Mouse (Mus musculus) bone marrow, adult 2 months (tissue): Measurements from ENCODE around the gene Ltbp4. TPM values are rescaled to one million over a fixed set of nuclear protein-coding genes. Genes with fewer than 3 reads are reported as not detected.

Experiments used
- H3K27ac ChIP-seq: fragments of 200-500 bp; 2 replicates; pipeline ENCODE4 v1.5.1; 2012; ENCODE audit warnings: low read depth, mild to moderate bottlenecking, control low read depth, inconsistent platforms, low read length; ENCODE audit not compliant: control insufficient read depth, poor library complexity, insufficient read depth
- H3K4me1 ChIP-seq: fragments of 200-500 bp; 2 replicates; pipeline ENCODE4 v1.6.1; 2011; ENCODE audit warnings: low read length; ENCODE audit not compliant: control insufficient read depth, insufficient read depth
- H3K4me3 ChIP-seq: fragments of 200-500 bp; replicated peaks from 2 replicates; pipeline ENCODE3; 2011; ENCODE audit warnings: mild to moderate bottlenecking, low read depth, low read length, control low read depth; ENCODE audit not compliant: control insufficient read depth
- CTCF ChIP-seq: fragments of 200-500 bp; IDR thresholded peaks from 2 replicates; pipeline ENCODE4 v1.5.1; 2011; ENCODE audit warnings: low read length, control low read depth; ENCODE audit not compliant: control insufficient read depth, insufficient read depth
- POLR2A ChIP-seq: fragments of 200-500 bp; IDR thresholded peaks from 2 replicates; pipeline ENCODE4 v1.6.1; 2011; ENCODE audit warnings: low read depth, mild to moderate bottlenecking, control low read depth, low read length, borderline replicate concordance; ENCODE audit not compliant: control insufficient read depth
- WGBS: fragments of 180-500 bp; shearing (Covaris S2); methylation state at CpG from one replicate; pipeline ENCODE4 v1.1.7; 2018; 5-methylcytosine and 5-hydroxymethylcytosine counted together
- polyA plus RNA-seq: library from polyadenylated mRNA; stranded (reverse); fragments of >200 nt; gene quantifications from 2 replicates; pipeline ENCODE4 v1.2.4, GENCODE M21; 2011; ENCODE audit warnings: low replicate concordance; ENCODE audit not compliant: missing spikeins, insufficient read depth, insufficient read length

The Ltbp4 gene
- polyA plus RNA-seq, 1 experiment, result 5.8 TPM

DNA sequence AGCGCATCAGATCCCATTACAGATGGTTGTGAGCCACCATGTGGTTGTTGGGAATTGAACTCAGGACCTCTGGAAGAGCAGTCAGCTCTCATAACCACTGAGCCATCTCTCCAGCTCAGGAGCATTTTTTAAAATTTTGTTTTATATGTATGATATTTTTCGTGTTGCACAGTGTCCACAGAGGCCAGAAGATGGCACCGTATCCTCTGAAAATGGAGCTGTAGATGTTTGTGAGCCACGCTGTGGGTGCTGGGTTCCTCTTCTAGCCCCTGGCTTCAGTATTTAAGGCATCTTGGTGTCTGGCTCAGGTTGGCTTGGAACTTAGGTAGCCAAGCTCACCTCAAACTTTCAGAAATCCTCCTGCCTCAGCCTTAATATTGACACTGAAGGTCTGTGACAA is 41.0 kb downstream of the Ltbp4 start:
- no peak for TF ChIP-seq CTCF
- TF ChIP-seq POLR2A, result no peak
- H3K27ac ChIP-seq, result no peak overlapping the region
- H3K4me3 ChIP-seq, result no peak overlapping the region
- no peaks in the 10 kb centered on the region for H3K4me1 ChIP-seq
- 81% methylated on average over 4 of the region's 4 CpGs for WGBS

- H3K4me3 ChIP-seq, result no peak overlapping the region
- WGBS, result 70% methylated on average over 4 of the region's 4 CpGs
- TF ChIP-seq POLR2A, result no peak
- no peak for TF ChIP-seq CTCF
- no peaks in the 10 kb centered on the region for H3K4me1 ChIP-seq
- no peak overlapping the region for H3K27ac ChIP-seq
These were observed 41.5 kb downstream of the Ltbp4 start for GRCm38 (mm10) chr7:27295956-27296355.

- Histone ChIP-seq H3K4me1 (no peaks in the 10 kb centered on the region), H3K27ac (no peak overlapping the region), H3K4me3 (no peak overlapping the region)
- TF ChIP-seq CTCF (no peak), POLR2A (no peak)
- WGBS, result 45% methylated on average over 12 of the region's 12 CpGs
These were observed 45.6 kb downstream of the Ltbp4 start for GRCm38 (mm10) chr7:27291795-27292466.

DNA sequence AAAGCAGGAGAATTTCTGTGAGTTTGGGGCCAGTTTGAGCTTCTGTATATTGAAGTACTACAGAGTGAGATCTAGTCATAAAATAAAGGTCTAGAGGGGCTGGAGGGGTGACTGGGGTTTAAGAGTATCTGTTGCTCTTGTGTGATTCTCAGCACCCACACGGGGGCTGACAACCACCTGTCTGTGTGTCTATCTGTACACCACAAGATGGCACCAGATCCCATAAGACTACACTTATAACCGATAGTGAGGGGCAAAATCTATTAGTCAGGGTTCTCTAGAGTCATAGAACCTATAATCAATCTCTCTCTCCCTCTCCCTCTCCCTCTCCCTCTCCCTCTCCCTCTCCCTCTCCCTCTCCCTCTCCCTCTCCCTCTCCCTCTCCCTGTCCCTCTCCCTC is 46.9 kb downstream of the Ltbp4 start:
- TF ChIP-seq POLR2A (no peak), CTCF (no peak)
- WGBS, result 77% methylated on average over 2 of the region's 2 CpGs
- Histone ChIP-seq H3K4me3 (no peak overlapping the region), H3K27ac (no peak overlapping the region), H3K4me1 (no peaks in the 10 kb centered on the region)

- 85% methylated on average over 7 of the region's 7 CpGs for WGBS
These were observed 48.8 kb downstream of the Ltbp4 start for GRCm38 (mm10) chr7:27288732-27289131.

GRCm38 (mm10) chr7:27285698-27286066 is 51.8 kb downstream of the Ltbp4 start:
- Histone ChIP-seq H3K4me3 (no peak overlapping the region), H3K27ac (no peak overlapping the region), H3K4me1 (no peaks in the 10 kb centered on the region)
- WGBS, result 7% methylated on average over 8 of the region's 8 CpGs
- TF ChIP-seq CTCF, result peak; percentile 53
- no peak for TF ChIP-seq POLR2A

More at GRCm38 (mm10) chr7:27288732-27289131, 48.8 kb downstream of the Ltbp4 start:
- Histone ChIP-seq H3K27ac (no peak overlapping the region), H3K4me3 (no peak overlapping the region), H3K4me1 (no peaks in the 10 kb centered on the region)
- TF ChIP-seq POLR2A (no peak), CTCF (no peak)

DNA sequence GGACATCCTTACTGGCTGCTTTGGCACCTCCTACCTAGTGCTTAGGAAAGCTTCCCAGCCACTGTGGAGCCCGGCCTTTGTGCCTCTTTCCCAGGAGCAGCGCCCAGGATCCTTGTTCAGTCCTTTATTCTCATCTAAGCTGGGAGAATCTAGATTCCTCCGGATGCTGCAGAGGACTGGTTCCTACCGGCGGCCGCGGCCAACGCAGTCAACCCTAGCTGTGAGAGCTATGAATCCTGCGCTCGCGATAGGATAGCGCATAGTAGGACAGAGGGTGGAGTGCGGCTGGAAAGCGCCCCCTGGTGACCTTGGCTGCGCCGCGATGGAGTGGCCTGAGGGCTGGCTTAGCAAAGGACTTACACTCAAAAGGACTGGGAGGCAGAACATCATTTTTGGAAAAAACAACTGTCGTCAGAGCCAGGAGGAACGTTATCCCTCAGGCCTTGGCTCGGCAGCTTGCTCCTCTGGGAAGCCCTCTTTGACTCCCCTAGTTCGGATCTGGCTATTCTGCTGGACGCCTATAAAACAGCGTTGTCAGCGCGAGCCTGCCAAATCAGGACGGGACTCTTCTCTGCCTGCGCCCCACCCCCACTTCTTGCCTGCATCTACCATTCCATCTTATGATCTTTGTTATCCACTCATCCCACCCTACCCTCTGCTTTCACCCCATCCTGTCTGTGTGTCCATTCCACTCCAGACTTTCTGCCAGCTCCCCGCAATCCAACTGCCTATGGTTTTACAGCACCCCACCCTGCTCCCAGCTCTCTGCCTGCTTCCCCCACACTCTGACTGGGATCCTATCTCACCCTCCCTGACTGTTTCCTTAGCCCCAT is 52.4 kb downstream of the Ltbp4 start:
- 8% methylated on average over 28 of the region's 28 CpGs for WGBS
- H3K27ac ChIP-seq, result no peak overlapping the region
- no peak overlapping the region for H3K4me3 ChIP-seq
- peak; percentile 38; the same call in 1 of the 2 replicates for TF ChIP-seq CTCF
- TF ChIP-seq POLR2A, result no peak
- no peaks in the 10 kb centered on the region for H3K4me1 ChIP-seq

DNA sequence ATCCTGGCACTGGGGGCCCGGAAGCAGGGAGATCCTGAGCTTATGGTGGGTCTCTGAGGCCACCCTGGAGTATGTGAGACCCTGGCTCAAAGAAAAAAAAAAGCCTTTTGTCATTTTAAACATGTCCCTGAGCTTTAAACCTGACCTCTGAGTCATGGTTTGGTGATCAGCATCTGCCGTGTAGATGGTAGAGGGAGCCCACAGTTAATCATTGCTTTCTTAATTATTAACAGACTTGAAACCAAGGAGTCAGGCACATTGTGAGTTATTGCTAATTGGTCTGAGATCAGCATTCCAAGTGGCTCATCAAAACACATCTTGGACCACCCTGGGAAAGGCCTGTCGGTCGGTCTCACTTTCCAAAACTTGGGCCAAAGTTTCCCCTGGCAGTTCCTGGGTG is 55.3 kb downstream of the Ltbp4 start:
- H3K4me1 ChIP-seq, result no peaks in the 10 kb centered on the region
- TF ChIP-seq POLR2A (no peak), CTCF (no peak)
- no peak overlapping the region for H3K4me3 ChIP-seq
- WGBS, result 85% methylated on average over 4 of the region's 4 CpGs
- H3K27ac ChIP-seq, result no peak overlapping the region

DNA sequence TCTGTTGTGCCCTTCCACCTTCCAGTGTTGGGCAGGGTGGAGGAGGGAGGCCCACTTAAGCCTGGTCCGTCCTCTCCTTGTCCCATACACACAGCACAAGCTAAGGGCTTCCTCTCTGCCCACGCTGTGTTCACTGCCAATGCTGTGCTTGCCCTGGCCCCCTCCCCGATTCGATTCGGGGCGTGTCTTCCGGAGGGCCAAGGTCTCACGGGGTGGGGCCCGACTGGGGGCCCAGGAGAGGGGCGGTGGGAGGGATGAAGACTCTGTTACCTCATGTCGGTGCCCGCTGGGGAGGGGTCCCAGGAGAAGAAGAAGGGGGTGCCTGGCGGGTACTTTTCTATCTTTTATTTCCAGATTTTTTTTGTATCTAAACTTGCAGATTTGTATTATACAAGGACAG is 55.8 kb downstream of the Ltbp4 start:
- Histone ChIP-seq H3K4me1 (no peaks in the 10 kb centered on the region), H3K4me3 (no peak overlapping the region), H3K27ac (no peak overlapping the region)
- 68% methylated on average over 13 of the region's 13 CpGs for WGBS
- TF ChIP-seq CTCF, result no peak
- no peak for TF ChIP-seq POLR2A
